In genomic region chr6:113099640-113100289, GRCm38 (mm10) we compare ENCODE assay signal across 7 mouse cellular contexts. TPM values are rescaled to one million over a fixed set of nuclear protein-coding genes. Genes with fewer than 3 reads are reported as not detected.
DNase-seq lines count a peak whose midpoint lies in the region; ATAC-seq and TF ChIP-seq lines count a peak whose summit lies in the region.

No protein-coding gene starts in this region.

- no peaks in the 10 kb centered on the region for H3K27me3 ChIP-seq in intestine, embryonic 15.5 days (replicated peaks)
- no peaks in the 10 kb centered on the region for H3K27me3 ChIP-seq in small intestine, adult 2 months (ENCODE audit: control insufficient read depth, insufficient read depth, low read length)

- intact Hi-C loops in gastrocnemius, postnatal 36 days (cut with DNase I), result loop anchor here (5.0 kb wide), 1 partner anchor 62 kb away; no protein-coding TSS in a partner anchor

- no peaks in the 10 kb centered on the region for H3K36me3 ChIP-seq in intestine, embryonic 15.5 days
- peaks cover 4% of the 10 kb centered on the region for H3K36me3 ChIP-seq in small intestine, adult 2 months (ENCODE audit: control insufficient read depth, insufficient read depth, low read length)

- no peak for TF ChIP-seq CTCF in small intestine, adult 2 months (IDR thresholded peaks at IDR 0.05; ENCODE audit: extremely low read depth, insufficient read length, insufficient replicate concordance, low read depth, low read length)

- H3K27ac ChIP-seq in intestine, embryonic 15.5 days, result peak overlapping the region; percentile 63
- H3K27ac ChIP-seq in small intestine, adult 2 months (ENCODE audit: insufficient read depth, low read depth, low read length), result peak overlapping the region; percentile 86

- 13% methylated on average over 5 of the region's 5 CpGs for WGBS in intestine, embryonic 15.5 days
- WGBS in small intestine, adult 2 months, result 3% methylated on average over 5 of the region's 5 CpGs

- peak overlapping the region; percentile 25; the same call in 1 of the 2 replicates for H3K4me2 ChIP-seq in intestine, embryonic 15.5 days (replicated peaks)

- no peaks in the 10 kb centered on the region for H3K9me3 ChIP-seq in intestine, embryonic 15.5 days

- no peak overlapping the region for H3K4me3 ChIP-seq in intestine, embryonic 15.5 days (replicated peaks)
- H3K4me3 ChIP-seq in small intestine, adult 2 months (ENCODE audit: low read depth, low read length), result no peak overlapping the region

- DNase-seq in adrenal gland, adult (ENCODE audit: inconsistent age in 2 of 2, low spot score in 1 of 2), result peak; percentile 93 to 98
- peak; percentile 95 for DNase-seq in cerebellum, adult 9-11 months
- DNase-seq in gastrocnemius, postnatal 36 days, result peak; percentile 77 to 83
- DNase-seq in left cerebral cortex, adult 9 months (ENCODE audit: low spot score in 2 of 2), result peak; percentile 72 to 90

- H3K9ac ChIP-seq in intestine, embryonic 15.5 days, result no peak overlapping the region

- peak; percentile 96 for ATAC-seq in intestine, embryonic 15.5 days
- ATAC-seq in megakaryocyte progenitor cell, adult 5-6 weeks (replicated peaks; ENCODE audit: poor library complexity), result peak; percentile 86

- TF ChIP-seq POLR2A in small intestine, adult 2 months (IDR thresholded peaks at IDR 0.05; ENCODE audit: low read depth, low read length), result no peak

- H3K4me1 ChIP-seq in intestine, embryonic 15.5 days (replicated peaks), result peaks cover 7% of the 10 kb centered on the region
- H3K4me1 ChIP-seq in small intestine, adult 2 months (ENCODE audit: control insufficient read depth, insufficient read depth, insufficient read length, low read length), result no peaks in the 10 kb centered on the region

RNA-seq across cellular contexts. Expression of gene Setd5, which starts 22.6 kb away (rescaled TPM):
- total RNA-seq in gastrocnemius, postnatal 36 days (2021), result 10 to 100 TPM; 20.4 to 25.6 TPM
- polyA plus RNA-seq in intestine, embryonic 15.5 days (2015; fragmentation: Nextera tagmentation; extraction: Ambion mirVana), result 67.2 and 70.0 TPM in 2 replicates
- total RNA-seq in megakaryocyte progenitor cell, adult 5-6 weeks (2015), result 99.9 and 127 TPM in 2 replicates
- total RNA-seq in megakaryocyte progenitor cell, adult 5-6 weeks (2017), result 48.3 and 73.6 TPM in 2 replicates
- polyA plus RNA-seq in small intestine, adult 2 months (2012; rRNA removed), result 15.3 and 25.4 TPM in 2 replicates

RNA-seq across cellular contexts. Expression of gene Thumpd3, which starts 53.7 kb away (rescaled TPM):
- 10 to 100 TPM; 11.5 to 16.0 TPM for total RNA-seq in gastrocnemius, postnatal 36 days (2021)
- 58.1 and 62.9 TPM in 2 replicates for polyA plus RNA-seq in intestine, embryonic 15.5 days (2015; fragmentation: Nextera tagmentation; extraction: Ambion mirVana)
- total RNA-seq in megakaryocyte progenitor cell, adult 5-6 weeks (2015), result 87.0 and 96.9 TPM in 2 replicates
- 65.8 and 79.9 TPM in 2 replicates for total RNA-seq in megakaryocyte progenitor cell, adult 5-6 weeks (2017)
- polyA plus RNA-seq in small intestine, adult 2 months (2012; rRNA removed), result 3.9 and 5.4 TPM in 2 replicates
